ENCODE assay signal across 8 mouse cellular contexts in genomic region chr5:91861440-91862187, GRCm38 (mm10).
DNase-seq lines count a peak whose midpoint lies in the region; ATAC-seq lines count a peak whose summit lies in the region.

No protein-coding gene starts in this region.

- H3K36me3 ChIP-seq in heart, embryonic 10.5 days = no peaks in the 10 kb centered on the region

- no peaks in the 10 kb centered on the region for H3K27me3 ChIP-seq in heart, embryonic 10.5 days (ENCODE audit: insufficient read depth, poor library complexity, severe bottlenecking)

- H3K9me3 ChIP-seq in heart, embryonic 10.5 days = no peaks in the 10 kb centered on the region; the same call in 1 of the 2 replicates

- no peak overlapping the region for H3K4me3 ChIP-seq in heart, embryonic 10.5 days

- peak; percentile 81 for DNase-seq in heart, adult 11 months
- DNase-seq in heart, embryonic 10.5 days (ENCODE audit: low spot score) = no peak
- peak; percentile 5 for DNase-seq in ovary, postnatal 36 days (ENCODE audit: low spot score)
- DNase-seq in ovary, adult 18-20 months (ENCODE audit: low spot score) = no peak
- peak; percentile 22 for DNase-seq in embryo, embryonic 10.5 days (ENCODE audit: low spot score)
- peak; percentile 14 to 30 for DNase-seq in left cerebral cortex, postnatal 36 days (ENCODE audit: low spot score in 2 of 2)
- DNase-seq in spleen, postnatal 4 days (ENCODE audit: low spot score in 2 of 2) = no peak

- no peak for ATAC-seq in inflammation-experienced regulatory T-cells, adult 6 months

- 68% methylated on average over 11 of the region's 11 CpGs for WGBS in heart, embryonic 10.5 days

- intact Hi-C loops in left cerebral cortex, postnatal 36 days (cut with DNase I) = loop anchor here (5.0 kb wide), 2 partner anchors 344 to 394 kb away; partner anchors contain the start of gene Parm1

- no peak overlapping the region for H3K27ac ChIP-seq in heart, embryonic 10.5 days

- no peaks in the 10 kb centered on the region for H3K4me1 ChIP-seq in heart, embryonic 10.5 days

Comparison
In these comparisons a context has a peak if more than half of its experiments do, and no peak if none do; other contexts are left out.
1. DNase-seq: peak in heart, adult 11 months (single experiment), ovary, postnatal 36 days (single experiment), embryo, embryonic 10.5 days (single experiment) and left cerebral cortex, postnatal 36 days (2 of 2); none in heart, embryonic 10.5 days (single experiment), ovary, adult 18-20 months (single experiment) and spleen, postnatal 4 days (0 of 2).